ENCODE assay signal across 10 mouse cellular contexts in the genomic region with DNA sequence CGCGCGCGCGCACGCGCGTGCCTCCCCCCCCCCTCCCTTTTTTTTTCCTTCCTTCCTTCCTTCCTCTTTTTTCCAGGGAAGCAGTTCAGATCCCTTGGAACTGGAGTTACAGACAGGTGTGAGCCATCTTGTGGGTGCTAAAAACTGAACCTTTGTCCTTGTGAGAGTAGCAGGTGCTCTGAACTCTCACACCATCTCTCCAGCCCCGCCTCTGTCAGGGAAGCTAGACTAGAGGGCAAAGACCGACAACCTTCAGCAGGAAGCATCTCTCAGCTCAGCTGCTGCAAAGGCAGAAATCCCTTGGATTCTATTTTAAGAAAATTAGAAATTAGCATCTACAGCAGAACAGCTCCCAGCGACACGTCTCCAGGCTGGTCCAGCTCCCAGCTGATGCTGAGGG. TPM values are rescaled to one million over a fixed set of nuclear protein-coding genes. Genes with fewer than 3 reads are reported as not detected.
DNase-seq lines count a peak whose midpoint lies in the region; ATAC-seq lines count a peak whose summit lies in the region.
"Had no signal": no experiment of that assay in that cellular context is flagged by ENCODE, and none has a peak within 500 bp of the region (broad histone marks: within the 10 kb centered on the region; RNA-seq: fewer than 3 reads in every experiment).

No protein-coding gene starts in this region.

- peak overlapping the region; percentile 30; the same call in 1 of the 2 replicates for H3K4me2 ChIP-seq in kidney, embryonic 15.5 days
- 0 out of 2 replicates have a peak overlapping the region, but pooled peaks have one; percentile 7 for H3K4me2 ChIP-seq in neural tube, embryonic 15.5 days

- DNase-seq in kidney, adult 11 months: peak; percentile 47
- DNase-seq in kidney, adult 18-20 months: no peak
- peak; percentile 24 for DNase-seq in brain, adult 2 months (ENCODE audit: low read depth, low spot score)
- no peak for DNase-seq in layer of hippocampus, postnatal 10 days (ENCODE audit: low spot score in 2 of 2)
- no peak for DNase-seq in cerebellum, adult 9-10 months
- DNase-seq: adrenal gland, adult 8-10 months; cerebellum, adult 18-20 months; lung, postnatal 36 days had no signal

- 81% methylated on average over 12 of the region's 12 CpGs for WGBS in kidney, embryonic 15.5 days
- 80% methylated on average over 12 of the region's 12 CpGs for WGBS in neural tube, embryonic 15.5 days

- no peak overlapping the region for H3K4me3 ChIP-seq in kidney, embryonic 15.5 days (replicated peaks)
- no peak overlapping the region for H3K4me3 ChIP-seq in neural tube, embryonic 15.5 days (replicated peaks)

- no peak for ATAC-seq in kidney, embryonic 15.5 days (replicated peaks; ENCODE audit: low FRiP score)
- no peak for ATAC-seq in neural tube, embryonic 15.5 days (ENCODE audit: low FRiP score)

- H3K4me1 ChIP-seq in kidney, embryonic 15.5 days: peaks cover 38% of the 10 kb centered on the region
- peaks cover 42% of the 10 kb centered on the region for H3K4me1 ChIP-seq in neural tube, embryonic 15.5 days

- no peaks in the 10 kb centered on the region for H3K27me3 ChIP-seq in kidney, embryonic 15.5 days
- no peaks in the 10 kb centered on the region for H3K27me3 ChIP-seq in neural tube, embryonic 15.5 days (replicated peaks)

- peak overlapping the region; percentile 70 for H3K27ac ChIP-seq in kidney, embryonic 15.5 days
- H3K27ac ChIP-seq in neural tube, embryonic 15.5 days (replicated peaks): peak overlapping the region; percentile 57

- H3K9me3 ChIP-seq in kidney, embryonic 15.5 days (replicated peaks): no peaks in the 10 kb centered on the region
- no peaks in the 10 kb centered on the region for H3K9me3 ChIP-seq in neural tube, embryonic 15.5 days (replicated peaks)

- no peak overlapping the region for H3K9ac ChIP-seq in kidney, embryonic 15.5 days
- no peak overlapping the region for H3K9ac ChIP-seq in neural tube, embryonic 15.5 days (replicated peaks)

- H3K36me3 ChIP-seq in kidney, embryonic 15.5 days: peaks cover 23% of the 10 kb centered on the region
- peaks cover 12% of the 10 kb centered on the region; the same call in 1 of the 2 replicates for H3K36me3 ChIP-seq in neural tube, embryonic 15.5 days

RNA-seq across cellular contexts. Expression of gene Sptssa, which starts 4.0 kb away (rescaled TPM):
- 192 and 214 TPM in 2 replicates for polyA plus RNA-seq in kidney, embryonic 15.5 days (2015; fragmentation: Nextera tagmentation; extraction: Ambion mirVana)
- polyA plus RNA-seq in neural tube, embryonic 15.5 days (2015; fragmentation: Nextera tagmentation; extraction: Ambion mirVana): 207 and 210 TPM in 2 replicates
- 10 to 100 TPM; 44.5 to 50.9 TPM for total RNA-seq in layer of hippocampus, postnatal 10 days (2021)

RNA-seq across cellular contexts. Expression of gene Eapp, which starts 43.4 kb away (rescaled TPM):
- polyA plus RNA-seq in kidney, embryonic 15.5 days (2015; fragmentation: Nextera tagmentation; extraction: Ambion mirVana): 61.6 and 63.3 TPM in 2 replicates
- 76.4 and 86.5 TPM in 2 replicates for polyA plus RNA-seq in neural tube, embryonic 15.5 days (2015; fragmentation: Nextera tagmentation; extraction: Ambion mirVana)
- total RNA-seq in layer of hippocampus, postnatal 10 days (2021): 10 to 100 TPM; 44.8 to 48.2 TPM

Comparison
In these comparisons a context has a peak if more than half of its experiments do, and no peak if none do; other contexts are left out.
1. DNase-seq: peak in kidney, adult 11 months (single experiment) and brain, adult 2 months (single experiment); none in kidney, adult 18-20 months (single experiment), layer of hippocampus, postnatal 10 days (0 of 2) and cerebellum, adult 9-10 months (single experiment).